Mouse (Mus musculus): ENCODE measurements at regions not wholly inside any gene's neighbourhood (a gene's known extent, or its start where the extent isn't known, plus 50 kb on each side); places are given as distances from the start of the nearest gene placed in this dataset.

GRCm38 (mm10) chr8:35968341-35968740 is 202.8 kb downstream of the Gm19410 start:
- TF ChIP-seq CTCF (IDR thresholded peaks at IDR 0.05; ENCODE audit: low read depth) (no peak), EP300 (optimal IDR thresholded peaks at IDR 0.05) (no peak)
- ATAC-seq (ENCODE audit: low FRiP score, low TSS enrichment): peak; percentile 68

GRCm38 (mm10) chr8:35971082-35971481 is 205.5 kb downstream of the Gm19410 start:
- no peaks in the 10 kb centered on the region for H3K4me1 ChIP-seq (replicated peaks; ENCODE audit: control insufficient read depth, insufficient read depth)
- WGBS: 60% methylated on average over 7 of the region's 7 CpGs
- DNase-seq (ENCODE audit: low spot score): peak; percentile 51
- peak; percentile 81 for ATAC-seq (ENCODE audit: low FRiP score, low TSS enrichment)
- TF ChIP-seq CTCF (IDR thresholded peaks at IDR 0.05; ENCODE audit: low read depth): no peak
- TF ChIP-seq EP300 (optimal IDR thresholded peaks at IDR 0.05): no peak
- 0 out of 2 replicates have a peak overlapping the region, but pooled peaks have one; percentile 56 for H3K27ac ChIP-seq (replicated peaks)
- H3K9me3 ChIP-seq (ENCODE audit: control insufficient read depth, low read length): no peaks in the 10 kb centered on the region
- no peak overlapping the region for H3K9ac ChIP-seq (ENCODE audit: low read length)
- no peak overlapping the region for H3K4me3 ChIP-seq (ENCODE audit: low read depth, low read length)
- H3K27me3 ChIP-seq (ENCODE audit: control insufficient read depth, insufficient read depth, low read length): no peaks in the 10 kb centered on the region
- no peaks in the 10 kb centered on the region for H3K36me3 ChIP-seq (ENCODE audit: control insufficient read depth, insufficient read depth, low read length)
- no peak overlapping the region for H3K4me2 ChIP-seq (replicated peaks; ENCODE audit: low read depth)

More at GRCm38 (mm10) chr8:35968341-35968740, 202.8 kb downstream of the Gm19410 start:
- H3K9ac ChIP-seq (ENCODE audit: low read length): no peak overlapping the region
- no peaks in the 10 kb centered on the region for H3K4me1 ChIP-seq (replicated peaks; ENCODE audit: control insufficient read depth, insufficient read depth)
- peak overlapping the region; percentile 41; the same call in 1 of the 2 replicates for H3K27ac ChIP-seq (replicated peaks)
- H3K4me3 ChIP-seq (ENCODE audit: low read depth, low read length): no peak overlapping the region
- H3K4me2 ChIP-seq (replicated peaks; ENCODE audit: low read depth): no peak overlapping the region
- 45% methylated on average over 9 of the region's 9 CpGs for WGBS
- H3K9me3 ChIP-seq (ENCODE audit: control insufficient read depth, low read length): no peaks in the 10 kb centered on the region
- no peaks in the 10 kb centered on the region for H3K27me3 ChIP-seq (ENCODE audit: control insufficient read depth, insufficient read depth, low read length)
- DNase-seq (ENCODE audit: low spot score): peak; percentile 39
- no peaks in the 10 kb centered on the region for H3K36me3 ChIP-seq (ENCODE audit: control insufficient read depth, insufficient read depth, low read length)

GRCm38 (mm10) chr8:35974323-35975029 is 208.9 kb downstream of the Gm19410 start:
- H3K27me3 ChIP-seq (ENCODE audit: control insufficient read depth, insufficient read depth, low read length): no peaks in the 10 kb centered on the region
- no peaks in the 10 kb centered on the region for H3K36me3 ChIP-seq (ENCODE audit: control insufficient read depth, insufficient read depth, low read length)
- H3K4me2 ChIP-seq (replicated peaks; ENCODE audit: low read depth): no peak overlapping the region
- TF ChIP-seq CTCF (IDR thresholded peaks at IDR 0.05; ENCODE audit: low read depth) (no peak), EP300 (optimal IDR thresholded peaks at IDR 0.05) (no peak)
- 49% methylated on average over 10 of the region's 10 CpGs for WGBS
- DNase-seq (ENCODE audit: low spot score): no peak
- ATAC-seq (ENCODE audit: low FRiP score, low TSS enrichment): no peak
- no peaks in the 10 kb centered on the region for H3K4me1 ChIP-seq (replicated peaks; ENCODE audit: control insufficient read depth, insufficient read depth)
- no peak overlapping the region for H3K4me3 ChIP-seq (ENCODE audit: low read depth, low read length)
- H3K9me3 ChIP-seq (ENCODE audit: control insufficient read depth, low read length): no peaks in the 10 kb centered on the region
- no peak overlapping the region for H3K27ac ChIP-seq (replicated peaks)
- no peak overlapping the region for H3K9ac ChIP-seq (ENCODE audit: low read length)

GRCm38 (mm10) chr8:35979638-35980255 is 214.2 kb downstream of the Gm19410 start:
- no peak overlapping the region for H3K4me3 ChIP-seq (ENCODE audit: low read depth, low read length)
- ATAC-seq (ENCODE audit: low FRiP score, low TSS enrichment): no peak
- H3K27ac ChIP-seq (replicated peaks): no peak overlapping the region
- no peak overlapping the region for H3K4me2 ChIP-seq (replicated peaks; ENCODE audit: low read depth)
- no peak for DNase-seq (ENCODE audit: low spot score)
- WGBS: 73% methylated on average over 9 of the region's 9 CpGs
- no peaks in the 10 kb centered on the region for H3K36me3 ChIP-seq (ENCODE audit: control insufficient read depth, insufficient read depth, low read length)
- no peak overlapping the region for H3K9ac ChIP-seq (ENCODE audit: low read length)
- no peaks in the 10 kb centered on the region for H3K27me3 ChIP-seq (ENCODE audit: control insufficient read depth, insufficient read depth, low read length)
- H3K4me1 ChIP-seq (replicated peaks; ENCODE audit: control insufficient read depth, insufficient read depth): no peaks in the 10 kb centered on the region
- TF ChIP-seq CTCF (IDR thresholded peaks at IDR 0.05; ENCODE audit: low read depth): no peak
- TF ChIP-seq EP300 (optimal IDR thresholded peaks at IDR 0.05): no peak
- H3K9me3 ChIP-seq (ENCODE audit: control insufficient read depth, low read length): no peaks in the 10 kb centered on the region

GRCm38 (mm10) chr8:35983083-35983482 is 217.5 kb downstream of the Gm19410 start:
- DNase-seq (ENCODE audit: low spot score) (no peak), ATAC-seq (ENCODE audit: low FRiP score, low TSS enrichment) (no peak)
- Histone ChIP-seq H3K36me3 (ENCODE audit: control insufficient read depth, insufficient read depth, low read length) (no peaks in the 10 kb centered on the region), H3K4me2 (replicated peaks; ENCODE audit: low read depth) (no peak overlapping the region), H3K9ac (ENCODE audit: low read length) (no peak overlapping the region), H3K27me3 (ENCODE audit: control insufficient read depth, insufficient read depth, low read length) (no peaks in the 10 kb centered on the region), H3K9me3 (ENCODE audit: control insufficient read depth, low read length) (no peaks in the 10 kb centered on the region), H3K27ac (replicated peaks) (no peak overlapping the region), H3K4me1 (replicated peaks; ENCODE audit: control insufficient read depth, insufficient read depth) (0 out of 2 replicates have a peak, but pooled peaks cover 2% of the 10 kb centered on the region), H3K4me3 (ENCODE audit: low read depth, low read length) (no peak overlapping the region)
- TF ChIP-seq CTCF (IDR thresholded peaks at IDR 0.05; ENCODE audit: low read depth) (no peak), EP300 (optimal IDR thresholded peaks at IDR 0.05) (no peak)
- 65% methylated on average over 2 of the region's 2 CpGs for WGBS

GRCm38 (mm10) chr8:35985152-35985689 is 219.6 kb downstream of the Gm19410 start:
- Histone ChIP-seq H3K27me3 (ENCODE audit: control insufficient read depth, insufficient read depth, low read length) (no peaks in the 10 kb centered on the region), H3K27ac (replicated peaks) (no peak overlapping the region), H3K9ac (ENCODE audit: low read length) (no peak overlapping the region), H3K4me2 (replicated peaks; ENCODE audit: low read depth) (no peak overlapping the region), H3K4me3 (ENCODE audit: low read depth, low read length) (no peak overlapping the region), H3K36me3 (ENCODE audit: control insufficient read depth, insufficient read depth, low read length) (no peaks in the 10 kb centered on the region), H3K4me1 (replicated peaks; ENCODE audit: control insufficient read depth, insufficient read depth) (0 out of 2 replicates have a peak, but pooled peaks cover 2% of the 10 kb centered on the region), H3K9me3 (ENCODE audit: control insufficient read depth, low read length) (no peaks in the 10 kb centered on the region)
- no peak for ATAC-seq (ENCODE audit: low FRiP score, low TSS enrichment)
- no peak for TF ChIP-seq CTCF (IDR thresholded peaks at IDR 0.05; ENCODE audit: low read depth)
- TF ChIP-seq EP300 (optimal IDR thresholded peaks at IDR 0.05): no peak
- no peak for DNase-seq (ENCODE audit: low spot score)
- 14% methylated on average over 5 of the region's 5 CpGs for WGBS

Data from stomach, postnatal 0 days (tissue).